In genomic region chr12:8059576-8059975, GRCm38 (mm10) we compare ENCODE assay signal across 9 mouse cellular contexts.
DNase-seq lines count a peak whose midpoint lies in the region; ATAC-seq and TF ChIP-seq lines count a peak whose summit lies in the region.
"Had no signal": no experiment of that assay in that cellular context is flagged by ENCODE, and none has a peak within 500 bp of the region (broad histone marks: within the 10 kb centered on the region; RNA-seq: fewer than 3 reads in every experiment).

No protein-coding gene starts in this region.

- no peaks in the 10 kb centered on the region for H3K36me3 ChIP-seq in heart, embryonic 12.5 days
- H3K36me3 ChIP-seq: midbrain, embryonic 12.5 days had no signal

- peak; percentile 84 for DNase-seq in heart, adult 11 months
- peak; percentile 37 for DNase-seq in Muller cell, postnatal 12 days (ENCODE audit: inconsistent ontology term)
- DNase-seq in cerebellum, adult 2 months, result peak; percentile 31 to 71
- DNase-seq in frontal cortex, postnatal 36 days (ENCODE audit: low spot score in 2 of 2), result peak; percentile 73 to 80
- DNase-seq in layer of hippocampus, postnatal 10 days (ENCODE audit: low spot score in 2 of 2), result peak; percentile 80 to 82
- peak; percentile 22 to 68 for DNase-seq in spleen, postnatal 4 days (ENCODE audit: low spot score in 2 of 2)

- WGBS in heart, embryonic 12.5 days, result 12% methylated on average over 3 of the region's 3 CpGs
- WGBS in cerebellum, adult 2 months, result 8% methylated on average over 3 of the region's 3 CpGs

- no peaks in the 10 kb centered on the region for H3K4me1 ChIP-seq in heart, embryonic 12.5 days (replicated peaks)
- no peaks in the 10 kb centered on the region for H3K4me1 ChIP-seq in cerebellum, adult 2 months (ENCODE audit: control insufficient read depth, insufficient read depth, low read length)
- H3K4me1 ChIP-seq: midbrain, embryonic 12.5 days had no signal

- no peak for TF ChIP-seq POLR2A in cerebellum, adult 2 months (IDR thresholded peaks at IDR 0.05; ENCODE audit: borderline replicate concordance, insufficient read depth, low read length)

- no peaks in the 10 kb centered on the region for H3K9me3 ChIP-seq in heart, embryonic 12.5 days (replicated peaks)
- H3K9me3 ChIP-seq: midbrain, embryonic 12.5 days had no signal

- no peak for ATAC-seq in heart, embryonic 12.5 days (ENCODE audit: insufficient number of reproducible peaks, low FRiP score)
- peak; percentile 56; the same call in 1 of the 2 replicates for ATAC-seq in megakaryocyte, adult 5-6 weeks (ENCODE audit: poor library complexity, severe bottlenecking)

- no peak overlapping the region for H3K4me2 ChIP-seq in heart, embryonic 12.5 days
- H3K4me2 ChIP-seq: midbrain, embryonic 12.5 days had no signal

- H3K27me3 ChIP-seq in heart, embryonic 12.5 days (replicated peaks), result no peaks in the 10 kb centered on the region
- H3K27me3 ChIP-seq in cerebellum, adult 2 months (ENCODE audit: control insufficient read depth, insufficient read depth, low read length), result no peaks in the 10 kb centered on the region
- H3K27me3 ChIP-seq: midbrain, embryonic 12.5 days had no signal

- H3K27ac ChIP-seq in heart, embryonic 12.5 days (ENCODE audit: poor library complexity, severe bottlenecking), result no peak overlapping the region
- no peak overlapping the region for H3K27ac ChIP-seq in cerebellum, adult 2 months (ENCODE audit: insufficient read depth, low read length)
- H3K27ac ChIP-seq: midbrain, embryonic 12.5 days had no signal

- no peak overlapping the region for H3K9ac ChIP-seq in heart, embryonic 12.5 days
- H3K9ac ChIP-seq: midbrain, embryonic 12.5 days had no signal

- no peak overlapping the region for H3K4me3 ChIP-seq in heart, embryonic 12.5 days
- H3K4me3 ChIP-seq in cerebellum, adult 2 months (replicated peaks; ENCODE audit: insufficient read depth, low read depth, low read length), result no peak overlapping the region
- H3K4me3 ChIP-seq: midbrain, embryonic 12.5 days had no signal

- peak; percentile 89 for TF ChIP-seq CTCF in cerebellum, adult 2 months (IDR thresholded peaks at IDR 0.05; ENCODE audit: borderline replicate concordance, insufficient read depth, low read depth, low read length)
